ENCODE assay signal across 27 mouse cellular contexts in the genomic region with DNA sequence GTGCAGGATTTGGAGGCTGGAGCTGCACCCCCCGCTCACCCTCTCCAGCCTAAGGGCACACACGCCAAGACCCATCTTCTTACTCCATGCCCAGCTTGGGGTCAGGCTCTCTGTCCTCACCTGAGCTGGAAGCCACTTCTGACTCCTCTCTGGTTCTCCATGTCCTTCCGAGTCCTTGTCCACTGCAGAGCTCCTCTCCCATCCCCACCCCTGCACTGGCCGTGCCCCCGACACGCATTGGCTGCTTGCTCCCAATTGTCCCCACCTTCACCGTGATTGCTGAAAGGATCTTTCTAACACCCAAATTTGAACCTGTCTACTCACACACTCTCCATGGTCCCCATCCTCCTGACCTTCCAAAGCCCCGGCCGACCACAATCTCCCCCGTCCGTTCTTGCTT. TPM values are rescaled to one million over a fixed set of nuclear protein-coding genes. Genes with fewer than 3 reads are reported as not detected.
DNase-seq lines count a peak whose midpoint lies in the region; ATAC-seq and TF ChIP-seq lines count a peak whose summit lies in the region.
"Had no signal": no experiment of that assay in that cellular context is flagged by ENCODE, and none has a peak within 500 bp of the region (broad histone marks: within the 10 kb centered on the region; RNA-seq: fewer than 3 reads in every experiment).

No protein-coding gene starts in this region.

- TF ChIP-seq POLR2A in heart, adult 2 months (IDR thresholded peaks at IDR 0.05; ENCODE audit: insufficient read depth, low read depth, low read length) = no peak
- no peak for TF ChIP-seq POLR2A in thymus, adult 2 months (IDR thresholded peaks at IDR 0.05; ENCODE audit: control insufficient read depth, extremely low read depth, insufficient read depth, low read length, poor library complexity)

- no peak for TF ChIP-seq CTCF in heart, adult 2 months (IDR thresholded peaks at IDR 0.05)
- no peak for TF ChIP-seq CTCF in left cerebral cortex, adult 2 months (IDR thresholded peaks at IDR 0.05)
- no peak for TF ChIP-seq CTCF in thymus, adult 2 months (IDR thresholded peaks at IDR 0.05; ENCODE audit: borderline replicate concordance, control insufficient read depth, extremely low read depth, insufficient read depth, low read length, poor library complexity)

- peaks cover 62% of the 10 kb centered on the region for H3K4me1 ChIP-seq in forebrain, embryonic 15.5 days
- peaks cover 75% of the 10 kb centered on the region for H3K4me1 ChIP-seq in forebrain, embryonic 10.5 days
- H3K4me1 ChIP-seq in heart, adult 2 months (ENCODE audit: control insufficient read depth, insufficient read depth, low read length) = peaks cover 68% of the 10 kb centered on the region
- H3K4me1 ChIP-seq in thymus, adult 2 months (replicated peaks; ENCODE audit: control insufficient read depth, insufficient read depth, low read length) = peaks cover 41% of the 10 kb centered on the region

- no peak overlapping the region for H3K4me3 ChIP-seq in forebrain, embryonic 15.5 days
- H3K4me3 ChIP-seq in forebrain, embryonic 10.5 days = no peak overlapping the region
- peak overlapping the region; percentile 9 for H3K4me3 ChIP-seq in heart, adult 2 months
- H3K4me3 ChIP-seq in left cerebral cortex, adult 2 months = no peak overlapping the region
- H3K4me3 ChIP-seq in thymus, adult 2 months (ENCODE audit: control insufficient read depth, insufficient read depth, low read length) = no peak overlapping the region
- H3K4me3 ChIP-seq: hindbrain, embryonic 15.5 days had no signal

- H3K79me2 ChIP-seq in heart, adult 2 months (replicated peaks; ENCODE audit: control insufficient read depth, insufficient read depth, low read length) = no peaks in the 10 kb centered on the region

- no peaks in the 10 kb centered on the region for H3K27me3 ChIP-seq in forebrain, embryonic 15.5 days
- H3K27me3 ChIP-seq in forebrain, embryonic 10.5 days (ENCODE audit: poor library complexity, severe bottlenecking) = peaks cover 12% of the 10 kb centered on the region
- H3K27me3 ChIP-seq in heart, adult 2 months (ENCODE audit: control insufficient read depth, insufficient read depth, low read length) = no peaks in the 10 kb centered on the region
- H3K27me3 ChIP-seq in thymus, adult 2 months (ENCODE audit: control insufficient read depth, insufficient read depth, low read length) = no peaks in the 10 kb centered on the region
- H3K27me3 ChIP-seq: hindbrain, embryonic 15.5 days; Patski had no signal

- no peak overlapping the region for H3K9ac ChIP-seq in forebrain, embryonic 15.5 days (replicated peaks)
- H3K9ac ChIP-seq in heart, adult 2 months (ENCODE audit: low read depth, low read length) = peak overlapping the region; percentile 31; the same call in 1 of the 2 replicates
- H3K9ac ChIP-seq: hindbrain, embryonic 15.5 days had no signal

- no peak overlapping the region for H3K4me2 ChIP-seq in forebrain, embryonic 15.5 days (replicated peaks)
- H3K4me2 ChIP-seq: heart, embryonic 11.5 days; hindbrain, embryonic 15.5 days had no signal

- peak overlapping the region; percentile 80 for H3K27ac ChIP-seq in forebrain, embryonic 15.5 days (replicated peaks)
- no peak overlapping the region for H3K27ac ChIP-seq in forebrain, embryonic 10.5 days
- H3K27ac ChIP-seq in heart, adult 2 months = peak overlapping the region; percentile 78
- peak overlapping the region; percentile 90 for H3K27ac ChIP-seq in left cerebral cortex, adult 2 months
- H3K27ac ChIP-seq in thymus, adult 2 months (ENCODE audit: control insufficient read depth, insufficient read depth, low read length) = no peak overlapping the region
- H3K27ac ChIP-seq: hindbrain, embryonic 15.5 days had no signal

- no peaks in the 10 kb centered on the region for H3K36me3 ChIP-seq in forebrain, embryonic 15.5 days
- H3K36me3 ChIP-seq in forebrain, embryonic 10.5 days (replicated peaks) = no peaks in the 10 kb centered on the region
- H3K36me3 ChIP-seq in heart, adult 2 months (ENCODE audit: control insufficient read depth, insufficient read depth, low read length) = peaks cover 11% of the 10 kb centered on the region
- no peaks in the 10 kb centered on the region for H3K36me3 ChIP-seq in thymus, adult 2 months (ENCODE audit: control insufficient read depth, insufficient read depth, low read length)
- H3K36me3 ChIP-seq: G1E; hindbrain, embryonic 15.5 days had no signal

- TF ChIP-seq EP300 in heart, adult 2 months (IDR thresholded peaks at IDR 0.05; ENCODE audit: insufficient read depth, low read depth, low read length) = no peak

- no peaks in the 10 kb centered on the region for H3K9me3 ChIP-seq in forebrain, embryonic 15.5 days
- H3K9me3 ChIP-seq in forebrain, embryonic 10.5 days = no peaks in the 10 kb centered on the region
- H3K9me3 ChIP-seq: G1E; hindbrain, embryonic 15.5 days had no signal

- intact Hi-C loops in heart, adult 2 months (cut with DNase I) = no loop called here
- intact Hi-C loops in heart, postnatal 25 days (cut with DNase I) = no loop called here
- intact Hi-C loops in left cerebral cortex, adult 2 months (cut with DNase I) = no loop called here
- intact Hi-C loops in left cerebral cortex, postnatal 4 days (cut with DNase I) = no loop called here

- 85% methylated on average over 11 of the region's 11 CpGs for WGBS in forebrain, embryonic 15.5 days
- 85% methylated on average over 11 of the region's 11 CpGs for WGBS in forebrain, embryonic 10.5 days
- 64% methylated on average over 11 of the region's 11 CpGs for WGBS in heart, adult 2 months
- 69% methylated on average over 11 of the region's 11 CpGs for WGBS in thymus, adult 2 months

- no peak for ATAC-seq in forebrain, embryonic 15.5 days (replicated peaks)
- ATAC-seq: forebrain, embryonic 14.5 days; intestine, postnatal 0 days; Patski had no signal

- DNase-seq in forebrain, embryonic 10.5 days (ENCODE audit: extremely low spot score, low spot score) = no peak
- DNase-seq in heart, adult 2 months = peak in 1 of 2 experiments; percentile 36
- no peak for DNase-seq in heart, postnatal 25 days (ENCODE audit: low spot score)
- DNase-seq in left cerebral cortex, adult 2 months (ENCODE audit: extremely low spot score in 1 of 2, low spot score in 2 of 2) = no peak
- no peak for DNase-seq in left cerebral cortex, postnatal 4 days
- DNase-seq in thymus, adult 2 months = no peak
- DNase-seq: adrenal gland, adult 2 months; adrenal gland, postnatal 25 days; B cell, adult 2 months; cerebellum, adult 18-20 months; cerebellum, adult 9-10 months; cerebellum, postnatal 14 days; gastrocnemius, postnatal 10 days; gastrocnemius, postnatal 36 days; heart, adult 18-20 months; heart, postnatal 36 days had no signal

RNA-seq across cellular contexts. Expression of gene Pde2a, which starts 40.1 kb away (rescaled TPM):
- 42.5 and 46.4 TPM in 2 replicates for polyA plus RNA-seq in forebrain, embryonic 15.5 days (2015; fragmentation: Nextera tagmentation; extraction: Ambion mirVana)
- 16.2 and 16.3 TPM in 2 replicates for polyA plus RNA-seq in forebrain, embryonic 10.5 days (2016; fragmentation: Nextera tagmentation; extraction: Ambion mirVana)
- total RNA-seq in heart, adult 2 months (2021) = 10 to 100 TPM; 56.0 to 57.1 TPM
- 41.6 and 57.0 TPM in 2 replicates for polyA plus RNA-seq in heart, adult 2 months (2012; rRNA removed)
- total RNA-seq in heart, postnatal 25 days (2021) = 10 to 100 TPM; 63.6 to 65.9 TPM
- total RNA-seq in left cerebral cortex, adult 2 months (2021) = 100 to 1,000 TPM; 372 to 375 TPM
- 100 to 1,000 TPM; 173 to 179 TPM for total RNA-seq in left cerebral cortex, postnatal 4 days (2021)
- 8.2 and 12.0 TPM in 2 replicates for polyA plus RNA-seq in thymus, adult 2 months (2012; rRNA removed)
- polyA plus RNA-seq: G1E had no signal

RNA-seq across cellular contexts. Expression of gene Gm45837, which starts 50.9 kb away (rescaled TPM):
- 0.87 TPM in 1 of 2 replicates, not detected in the other for polyA plus RNA-seq in forebrain, embryonic 15.5 days (2015; fragmentation: Nextera tagmentation; extraction: Ambion mirVana)
- polyA plus RNA-seq in forebrain, embryonic 10.5 days (2016; fragmentation: Nextera tagmentation; extraction: Ambion mirVana) = not detected in 2 replicates
- total RNA-seq in heart, adult 2 months (2021) = not detected
- polyA plus RNA-seq in heart, adult 2 months (2012; rRNA removed) = not detected in 2 replicates
- total RNA-seq in heart, postnatal 25 days (2021) = not detected
- 1 to 10 TPM; 1.6 to 3.4 TPM for total RNA-seq in left cerebral cortex, adult 2 months (2021)
- 1 to 10 TPM in 1 of 2 experiments, not detected in 1; 6.6 TPM for total RNA-seq in left cerebral cortex, postnatal 4 days (2021)
- polyA plus RNA-seq in thymus, adult 2 months (2012; rRNA removed) = 0.60 TPM in 1 of 2 replicates, not detected in the other
- total RNA-seq: adrenal gland, adult 2 months; G1E; heart, postnatal 36 days had no signal
- polyA plus RNA-seq: embryonic facial prominence, embryonic 14.5 days; forebrain, embryonic 11.5 days; forebrain, embryonic 14.5 days; heart, embryonic 11.5 days; heart, embryonic 14.5 days; hindbrain, embryonic 11.5 days; hindbrain, embryonic 15.5 days; intestine, postnatal 0 days had no signal

Comparison
In these comparisons a context has a peak if more than half of its experiments do, and no peak if none do; other contexts are left out.
1. H3K27ac ChIP-seq: peak in forebrain, embryonic 15.5 days (single experiment), heart, adult 2 months (single experiment) and left cerebral cortex, adult 2 months (single experiment); none in forebrain, embryonic 10.5 days (single experiment) and thymus, adult 2 months (single experiment).